Mouse (Mus musculus): ENCODE measurements around the gene Tmem150a.

Gene Tmem150a

GRCm38 (mm10) chr6:72352636-72353405 lies 2.4 kb upstream of the Tmem150a start:
- DNase-seq, result peak in 1 of 2 experiments; percentile 32

DNA sequence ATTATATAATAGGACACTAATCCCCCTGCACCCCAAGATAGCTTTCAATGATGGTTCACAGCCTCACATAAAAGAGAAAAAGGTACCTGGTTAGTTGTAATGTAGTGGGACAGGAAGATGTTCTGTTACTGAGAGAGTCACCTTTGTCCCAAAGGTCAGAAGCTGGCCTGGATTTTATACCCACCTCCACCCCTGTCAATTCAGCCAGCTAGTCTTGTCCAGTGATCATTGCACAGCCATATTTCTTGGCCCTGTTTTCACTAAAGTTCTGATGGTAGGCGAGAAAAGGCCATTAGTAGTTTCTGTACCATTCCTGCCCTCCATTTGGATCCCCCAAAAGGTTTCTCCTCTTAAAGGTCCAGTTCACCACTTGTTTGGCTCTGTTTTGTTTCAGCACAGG lies 1.2 kb upstream of the Tmem150a start:
- no peak for DNase-seq

- peak in 1 of 2 experiments; percentile 57 for DNase-seq
Observed at GRCm38 (mm10) chr6:72356001-72356532, 820 bp downstream of the Tmem150a start.

DNA sequence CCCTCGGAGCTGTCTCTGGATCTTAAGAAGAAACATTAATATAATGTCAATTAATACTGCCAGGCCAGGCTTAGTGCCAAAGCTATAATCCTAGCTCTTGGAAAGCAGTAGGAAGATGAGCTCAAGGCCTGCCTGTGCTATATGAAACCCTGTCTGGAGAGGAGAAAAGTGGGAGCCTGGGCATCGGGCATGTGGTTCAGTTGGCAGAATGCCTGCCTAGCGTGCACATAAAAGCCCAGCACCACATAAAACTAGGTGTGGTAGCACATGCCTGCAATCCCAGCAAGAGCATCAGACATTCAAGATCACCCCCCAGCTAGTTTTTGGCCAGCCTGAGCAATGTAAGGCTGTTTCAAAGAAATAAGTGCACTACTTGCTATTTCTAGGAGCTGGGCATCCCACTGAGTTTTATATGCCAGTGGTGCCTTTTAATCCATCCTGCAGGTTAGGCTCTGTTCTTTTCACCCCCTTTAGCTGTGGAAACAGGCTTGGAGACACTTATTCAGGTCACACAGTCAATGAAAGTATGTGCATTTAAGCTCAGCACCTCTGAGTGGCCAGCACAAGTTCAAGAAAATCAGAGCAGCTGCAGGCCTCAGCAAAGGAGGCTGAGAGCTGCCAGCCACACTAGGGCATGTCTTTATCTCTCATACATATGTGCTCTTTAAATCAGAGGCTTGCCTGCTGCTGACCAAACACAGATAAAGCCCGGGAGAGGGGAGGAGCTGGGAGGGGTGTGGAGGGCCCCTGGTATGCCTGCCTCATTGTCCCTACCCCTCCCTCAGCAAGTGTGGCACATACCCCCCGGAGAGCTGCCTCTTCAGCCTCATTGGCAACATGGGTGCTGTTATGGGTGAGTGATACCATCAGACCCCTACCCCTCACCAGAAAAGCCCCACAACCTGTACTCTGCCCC lies 2.2 kb downstream of the Tmem150a start:
- peak; percentile 37 to 44 for DNase-seq

- no peak for DNase-seq
Observed at GRCm38 (mm10) chr6:72358086-72358764, 3.0 kb downstream of the Tmem150a start.

GRCm38 (mm10) chr6:72359343-72359742 lies 4.1 kb downstream of the Tmem150a start:
- no peak for DNase-seq

DNA sequence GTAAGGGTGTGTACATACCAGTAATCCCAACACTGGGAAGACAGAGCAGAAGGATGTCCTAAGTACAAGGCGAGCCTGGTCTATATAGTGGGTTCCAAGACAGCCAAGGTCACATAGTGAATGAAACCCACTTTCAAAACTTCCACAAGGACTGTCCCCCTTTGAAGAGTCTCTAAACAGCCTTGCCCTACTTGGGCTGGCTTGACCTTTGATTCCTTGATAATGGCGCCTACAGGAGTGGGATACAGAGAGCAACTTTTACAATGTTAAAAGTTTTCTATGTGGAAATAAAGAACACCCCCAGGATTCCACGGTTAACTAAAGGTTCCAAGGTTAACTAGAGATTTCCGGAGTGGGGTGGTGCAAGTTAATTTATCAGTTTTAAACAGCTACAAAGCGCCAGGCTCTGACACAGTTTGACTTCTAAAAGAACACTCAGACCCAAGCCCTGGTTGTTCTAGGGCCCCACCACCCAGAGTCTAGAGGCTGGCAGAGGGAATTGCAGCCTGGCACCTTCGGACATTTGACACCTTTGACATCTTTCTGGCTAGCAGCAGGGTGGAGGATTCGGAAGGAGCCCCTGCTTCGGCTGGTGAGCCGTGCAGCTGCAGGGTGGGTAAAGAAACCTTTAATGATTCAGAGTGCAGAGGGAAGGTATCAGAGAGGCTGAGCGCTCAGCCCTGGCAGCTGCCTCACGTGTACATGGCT lies 4.8 kb downstream of the Tmem150a start:
- no peak for DNase-seq

DNA sequence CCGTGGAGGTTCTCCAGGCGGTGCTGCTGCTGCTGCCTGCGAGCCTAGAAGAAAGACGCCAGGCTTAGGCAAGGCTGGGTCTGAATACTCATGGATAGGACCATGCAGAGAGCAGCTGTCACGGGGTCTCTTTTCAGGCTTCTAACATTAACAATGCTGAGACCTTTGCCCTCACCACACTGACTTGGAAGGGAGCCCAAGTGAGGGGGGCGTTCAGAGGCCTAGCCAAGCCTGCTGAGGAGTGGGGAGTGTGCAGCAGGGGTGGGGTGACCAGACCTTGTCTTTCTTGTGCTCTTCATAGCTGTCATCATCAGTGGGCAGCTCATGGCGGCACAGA lies 5.3 kb downstream of the Tmem150a start:
- peak; percentile 31 to 40 for DNase-seq

- DNase-seq, result no peak
Observed at GRCm38 (mm10) chr6:72361121-72361551, 5.9 kb downstream of the Tmem150a start.

- peak; percentile 95 to 96 for DNase-seq
Observed at GRCm38 (mm10) chr6:72362132-72363028, 7.1 kb downstream of the Tmem150a start.

DNA sequence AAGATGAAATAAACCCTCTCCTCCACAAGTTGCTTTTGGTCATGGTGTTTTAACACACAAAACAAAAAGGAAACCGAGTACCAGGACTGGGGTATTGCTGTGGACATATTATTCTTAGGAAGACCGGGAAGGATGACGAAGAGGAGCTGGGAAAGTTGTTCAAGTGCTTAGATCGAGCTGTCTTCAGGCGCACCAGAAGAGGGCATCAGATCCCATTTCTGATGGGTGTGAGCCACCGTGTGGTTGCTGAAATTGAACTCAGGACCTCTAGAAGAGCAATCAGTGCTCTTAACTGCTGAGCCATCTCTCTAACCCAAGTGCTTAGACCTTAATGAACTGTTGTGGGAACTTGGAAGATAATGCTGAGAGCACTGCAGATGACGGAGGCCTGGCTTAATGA lies 8.8 kb downstream of the Tmem150a start:
- DNase-seq, result no peak

DNA sequence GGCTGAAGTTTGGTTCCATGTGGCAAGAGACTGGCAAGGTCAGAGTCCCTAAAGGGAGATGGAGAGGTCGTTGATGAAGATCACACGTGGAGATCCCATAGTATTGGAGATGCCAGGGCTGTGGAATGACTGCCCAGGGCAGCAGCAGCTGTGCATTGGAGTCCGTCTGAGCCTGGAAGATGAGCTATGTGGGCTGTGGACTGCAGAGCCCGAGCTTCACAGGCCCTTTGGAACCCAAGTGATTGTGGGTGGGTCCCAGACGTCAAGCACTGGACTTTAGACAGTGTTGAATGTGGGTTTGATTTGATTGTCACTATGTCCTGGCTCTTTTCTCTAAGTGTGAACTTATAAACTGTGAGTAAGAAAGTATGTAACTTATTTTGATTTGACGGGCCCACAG lies 9.7 kb downstream of the Tmem150a start:
- DNase-seq, result no peak

- DNase-seq, result no peak
Observed at GRCm38 (mm10) chr6:72366304-72366703, 11.1 kb downstream of the Tmem150a start.

DNA sequence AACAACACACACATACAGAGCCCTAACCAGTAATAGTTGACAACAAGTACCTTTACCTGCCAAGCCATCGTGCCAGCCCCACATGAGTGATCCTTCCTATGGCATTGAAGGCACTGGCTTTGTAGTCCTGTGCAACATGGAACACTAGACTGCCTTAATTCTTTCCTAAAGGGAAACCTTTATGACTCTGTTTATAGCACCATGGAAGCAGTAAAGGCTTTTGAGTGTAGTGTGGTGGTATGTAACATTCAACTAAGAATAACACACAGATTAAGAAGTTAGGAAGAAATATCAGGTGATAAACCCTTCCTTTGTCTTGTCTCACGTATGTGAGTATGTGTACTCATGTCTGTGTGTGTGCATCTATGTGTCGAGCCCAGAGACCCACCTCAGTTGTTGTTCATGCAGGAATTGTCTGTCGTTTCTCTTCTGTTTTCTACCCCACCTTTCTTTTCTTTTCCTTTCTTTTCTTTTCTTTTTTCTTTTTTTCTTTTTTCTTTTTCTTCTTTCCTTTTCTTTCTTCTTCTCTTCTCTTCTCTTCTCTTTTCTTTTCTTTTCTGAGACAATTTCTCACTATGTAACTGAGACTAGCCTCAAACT lies 11.7 kb downstream of the Tmem150a start, which contains the start of gene Rnf181:
Gene Rnf181, minus strand, starts transcription at position 113 of the 600 bp plus-strand sequence.
- DNase-seq, result no peak

- no peak for DNase-seq
Observed at GRCm38 (mm10) chr6:72367460-72367974, 12.3 kb downstream of the Tmem150a start.

- DNase-seq, result no peak
Observed at GRCm38 (mm10) chr6:72369557-72369956, 14.3 kb downstream of the Tmem150a start.

DNA sequence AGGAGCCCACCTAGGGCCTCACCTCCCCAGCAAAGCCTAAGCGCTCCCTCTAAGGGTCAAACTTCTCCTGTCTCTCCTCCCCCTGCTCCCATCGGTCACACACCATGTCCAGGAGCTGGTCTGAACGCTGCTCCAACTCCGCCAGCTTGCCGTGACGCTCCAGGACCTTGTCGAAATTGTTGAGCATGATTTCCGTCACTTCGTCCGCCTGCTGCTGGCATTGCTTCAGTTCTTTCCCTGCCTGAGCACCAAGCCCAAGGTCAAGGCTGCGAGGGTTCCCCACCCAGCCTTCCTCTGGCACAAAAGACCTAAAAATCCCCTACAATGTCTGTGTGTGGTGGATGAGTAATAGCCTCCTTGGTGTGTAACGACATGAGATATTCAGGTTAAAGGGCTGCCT lies 14.8 kb downstream of the Tmem150a start:
- DNase-seq, result peak in 1 of 2 experiments; percentile 33

- no peak for DNase-seq
Observed at GRCm38 (mm10) chr6:72371147-72371546, 15.9 kb downstream of the Tmem150a start.

GRCm38 (mm10) chr6:72371571-72371970 lies 16.3 kb downstream of the Tmem150a start:
- no peak for DNase-seq

- no peak for DNase-seq
Observed at GRCm38 (mm10) chr6:72373184-72373583, 17.9 kb downstream of the Tmem150a start.
